Mouse (Mus musculus) right cerebral cortex, postnatal 36 days (tissue): ENCODE results near the gene Cdk5r2.
"Not testable (repeated sequence)": the region's sequence is repeated elsewhere in the genome, so short reads cannot be mapped to it uniquely, and the experiment has no call there.

Experiments used
- DNase-seq, 2 experiments: peaks; one replicate each; pipeline ENCODE4 v3.0.0; 2022; ENCODE audit warnings: low spot score in 2 of 2, mixed read lengths in 1 of 2

Cdk5r2 gene

GRCm38 (mm10) chr1:74854306-74855056, at the start of gene Cdk5r2:
Cdk5r2 (plus strand) TSS chr1:74854934.
- DNase-seq = peak; percentile 90 to 94

DNA sequence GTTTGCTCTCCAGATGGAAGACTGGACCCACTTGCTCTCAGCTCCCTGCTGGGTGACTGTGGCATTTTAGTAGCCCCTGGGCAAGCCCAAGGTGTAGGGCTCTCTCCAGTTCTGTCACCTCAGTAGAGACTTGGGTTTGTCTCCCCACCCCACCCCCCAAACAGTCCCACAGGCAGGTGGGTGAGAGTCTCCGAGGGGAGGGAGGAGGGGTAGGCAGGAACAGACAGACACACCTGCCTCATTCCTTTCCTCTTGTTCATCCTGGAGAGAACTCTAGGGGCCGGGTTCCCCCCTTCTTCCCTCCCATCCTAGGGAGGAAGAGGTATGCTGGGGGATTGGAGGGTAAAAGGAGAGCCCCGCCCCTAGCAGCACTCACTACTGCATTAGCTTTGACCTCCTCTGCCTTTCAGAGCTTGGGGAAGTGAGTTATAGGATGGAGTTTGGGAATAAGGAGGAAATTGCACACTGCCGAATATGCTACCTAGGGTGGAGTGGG, 49.3 kb upstream of the Cdk5r2 start:
- DNase-seq = no peak

GRCm38 (mm10) chr1:74805843-74806242, 48.9 kb upstream of the Cdk5r2 start:
- no peak for DNase-seq

- DNase-seq = peak in 1 of 2 experiments; percentile 64
Measured at GRCm38 (mm10) chr1:74806360-74807311, 48.1 kb upstream of the Cdk5r2 start.

DNA sequence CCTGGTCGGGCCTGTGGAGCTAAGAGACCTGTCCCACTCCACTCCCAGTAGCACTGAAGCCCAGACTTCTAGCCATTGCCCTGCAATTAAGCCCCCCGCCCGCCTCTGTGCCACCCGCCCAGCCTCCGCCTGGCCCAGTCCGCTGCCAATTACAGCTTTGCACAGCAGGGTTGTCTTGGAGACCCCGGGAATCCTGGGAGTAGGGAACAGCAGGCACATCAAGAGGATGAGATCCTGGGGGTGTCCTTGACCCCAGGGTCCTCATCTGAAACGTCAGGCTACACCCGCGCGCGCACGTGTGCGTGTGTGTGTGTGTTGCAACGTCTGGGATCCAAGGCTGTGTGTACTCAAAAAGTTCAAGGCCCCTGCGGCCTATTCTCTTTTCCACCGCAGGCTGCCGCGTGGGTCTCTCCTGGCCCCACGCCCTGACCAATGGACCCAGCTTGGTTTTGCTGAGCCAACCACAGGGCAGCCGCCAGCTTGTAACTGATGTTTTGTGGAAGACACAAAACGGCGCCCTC, 47.1 kb upstream of the Cdk5r2 start:
- no peak for DNase-seq

GRCm38 (mm10) chr1:74808078-74808477, 46.7 kb upstream of the Cdk5r2 start:
- peak; percentile 81 to 89 for DNase-seq

DNA sequence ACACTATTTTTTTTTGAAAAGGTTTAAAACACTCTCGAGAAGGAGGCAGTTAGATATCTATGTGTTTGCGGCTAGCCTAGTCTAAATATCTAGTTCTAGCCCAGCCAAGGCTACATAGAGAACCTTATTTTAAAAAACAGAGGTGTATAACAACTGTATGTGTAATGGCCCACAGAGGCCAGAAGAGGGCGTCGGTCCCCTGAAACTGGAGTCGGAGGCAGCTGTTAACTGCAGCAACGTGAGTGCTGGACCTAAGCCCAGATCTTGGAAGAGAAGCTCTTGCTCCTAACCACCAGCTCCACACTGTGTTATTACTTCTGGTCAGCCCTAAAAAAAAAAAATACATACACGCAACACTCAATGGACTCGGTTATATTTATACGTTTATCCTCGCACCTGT, 45.7 kb upstream of the Cdk5r2 start:
- no peak for DNase-seq

- DNase-seq = no peak
Measured at GRCm38 (mm10) chr1:74814931-74815647, 39.6 kb upstream of the Cdk5r2 start.

- not testable (repeated sequence) for DNase-seq
Measured at GRCm38 (mm10) chr1:74815965-74816364, 38.8 kb upstream of the Cdk5r2 start.

DNA sequence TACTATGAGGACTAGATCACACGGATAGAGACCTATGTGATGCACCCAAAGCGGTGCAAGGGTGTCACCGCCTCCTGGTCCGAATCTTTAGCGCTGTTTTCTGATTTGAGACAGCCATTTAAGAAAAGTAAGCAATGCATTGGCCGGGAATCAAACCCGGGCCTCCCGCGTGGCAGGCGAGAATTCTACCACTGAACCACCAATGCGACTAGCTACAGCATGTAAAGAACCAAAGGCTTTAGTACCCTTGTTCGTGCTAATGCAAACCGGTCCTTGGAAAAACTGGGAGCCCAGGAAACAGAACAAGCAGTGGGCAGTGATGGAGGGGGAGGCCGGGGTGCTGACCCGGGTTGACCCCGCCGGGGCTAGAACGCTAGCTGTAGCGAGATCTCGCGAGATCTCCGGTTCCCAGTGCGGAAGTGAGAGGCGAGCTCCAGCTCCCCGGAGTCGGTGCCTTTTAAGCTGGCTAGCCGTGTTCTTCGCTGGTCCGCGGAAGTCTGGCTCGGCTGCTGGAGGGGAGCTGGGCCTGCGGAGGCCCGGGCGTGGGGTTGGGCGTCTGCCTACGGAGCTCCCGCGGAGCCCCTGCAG, 38.0 kb upstream of the Cdk5r2 start:
- DNase-seq = peak; percentile 85 to 88

- no peak for DNase-seq
Measured at GRCm38 (mm10) chr1:74817219-74817618, 37.5 kb upstream of the Cdk5r2 start.

GRCm38 (mm10) chr1:74818509-74818908, 36.2 kb upstream of the Cdk5r2 start:
- no peak for DNase-seq

- DNase-seq = not testable (repeated sequence)
Measured at GRCm38 (mm10) chr1:74823598-74823997, 31.1 kb upstream of the Cdk5r2 start.

DNA sequence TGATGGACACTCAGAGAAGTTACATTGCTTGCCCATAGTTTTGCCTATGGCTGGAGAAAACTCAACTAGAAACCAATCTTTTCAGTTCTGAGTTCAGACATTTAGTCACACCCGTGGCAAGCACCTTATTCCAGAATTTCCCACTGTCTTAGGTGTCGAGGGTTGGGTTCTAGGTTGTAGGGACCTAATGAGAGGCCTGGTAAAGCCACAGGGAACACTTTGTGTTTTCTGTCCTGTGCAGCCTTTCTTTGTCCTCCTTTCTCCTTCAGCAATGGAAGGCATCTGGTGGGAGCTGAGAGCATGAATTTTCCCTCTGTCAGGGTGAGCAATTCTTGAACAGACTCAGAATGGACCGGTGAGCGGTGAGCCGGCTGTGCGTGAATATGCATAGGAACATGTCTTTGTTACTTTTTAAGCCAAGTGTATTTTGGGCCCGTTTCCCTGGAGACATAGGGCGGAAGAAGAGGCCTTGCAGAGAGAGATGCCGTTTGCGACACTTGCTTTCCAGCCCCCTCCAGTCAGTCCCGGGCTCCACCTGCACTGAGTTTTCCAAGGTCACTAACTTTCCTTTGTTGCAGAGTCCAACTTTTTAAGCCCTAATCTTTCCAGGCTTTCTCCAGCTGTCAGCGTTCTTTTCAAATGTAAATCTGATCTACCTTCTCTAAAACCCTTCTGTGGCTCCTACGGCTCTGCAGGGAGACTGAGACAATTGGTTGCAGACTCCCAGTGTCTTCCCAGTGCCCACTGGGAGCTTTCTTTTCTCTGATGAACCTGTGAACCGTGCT, 30.0 kb upstream of the Cdk5r2 start:
- peak; percentile 71 to 84 for DNase-seq

DNA sequence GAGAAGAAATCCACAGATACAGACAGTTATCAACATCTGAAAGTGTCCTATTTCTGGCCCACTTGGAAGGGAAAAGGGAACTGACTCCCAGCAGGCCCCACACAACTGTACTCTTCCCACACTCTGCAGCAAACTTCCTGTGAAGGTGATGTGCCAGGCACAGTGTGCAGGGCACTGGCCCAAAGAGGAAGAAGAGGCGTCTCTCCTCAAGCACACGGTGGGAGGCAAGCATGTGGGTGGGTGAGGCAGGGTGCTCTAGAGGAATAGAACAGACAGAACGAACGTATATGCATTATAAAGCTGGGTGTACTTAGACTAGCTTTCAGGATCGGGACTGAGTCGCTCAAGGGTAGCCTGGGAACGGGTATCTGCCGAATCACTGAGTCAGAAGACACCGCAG, 24.7 kb upstream of the Cdk5r2 start:
- peak; percentile 56 to 86 for DNase-seq

DNA sequence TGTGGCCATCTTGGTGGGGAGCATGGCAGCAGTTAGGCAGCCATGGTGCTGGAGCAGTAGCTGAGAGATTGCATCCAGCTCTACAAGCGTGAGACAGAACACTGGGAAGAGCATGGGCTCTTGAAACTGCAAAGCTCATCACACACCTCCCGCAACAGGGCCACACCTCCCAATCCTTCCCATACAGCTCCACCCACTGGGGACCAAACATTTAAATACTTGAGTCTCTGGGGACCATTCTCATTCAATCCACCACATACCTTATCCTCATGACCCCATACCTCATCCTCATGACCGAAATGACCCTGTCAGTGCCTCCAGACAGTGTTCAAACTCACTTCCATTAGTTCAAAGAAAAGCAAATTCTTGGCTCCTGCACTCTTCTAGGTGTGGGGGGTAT, 21.5 kb upstream of the Cdk5r2 start:
- no peak for DNase-seq

- DNase-seq = peak in 1 of 2 experiments; percentile 20
Measured at GRCm38 (mm10) chr1:74843090-74843489, 11.6 kb upstream of the Cdk5r2 start.

- no peak for DNase-seq
Measured at GRCm38 (mm10) chr1:74846341-74846740, 8.4 kb upstream of the Cdk5r2 start.

GRCm38 (mm10) chr1:74848946-74849345, 5.8 kb upstream of the Cdk5r2 start:
- DNase-seq = peak in 1 of 2 experiments; percentile 34

- DNase-seq = peak; percentile 84 to 89
Measured at GRCm38 (mm10) chr1:74850251-74850650, 4.5 kb upstream of the Cdk5r2 start.
